Mouse (Mus musculus): ENCODE results near the gene Farsb.

The Farsb gene

GRCm38 (mm10) chr1:78484361-78484760 is 4.3 kb downstream of the Farsb start:
- DNase-seq (ENCODE audit: low spot score in 2 of 2), result no peak

- no peak for DNase-seq (ENCODE audit: low spot score in 2 of 2)
These were observed 5.3 kb downstream of the Farsb start for GRCm38 (mm10) chr1:78483430-78483829.

GRCm38 (mm10) chr1:78472441-78472840 is 16.3 kb downstream of the Farsb start:
- DNase-seq (ENCODE audit: low spot score in 2 of 2), result no peak

- no peak for DNase-seq (ENCODE audit: low spot score in 2 of 2)
These were observed 34.0 kb downstream of the Farsb start for GRCm38 (mm10) chr1:78454659-78455058.

- no peak for DNase-seq (ENCODE audit: low spot score in 2 of 2)
These were observed 34.8 kb downstream of the Farsb start for GRCm38 (mm10) chr1:78453886-78454285.

GRCm38 (mm10) chr1:78452544-78452943 is 36.2 kb downstream of the Farsb start:
- DNase-seq (ENCODE audit: low spot score in 2 of 2), result no peak

- no peak for DNase-seq (ENCODE audit: low spot score in 2 of 2)
These were observed 37.4 kb downstream of the Farsb start for GRCm38 (mm10) chr1:78451070-78451854.

GRCm38 (mm10) chr1:78448091-78448490 is 40.6 kb downstream of the Farsb start:
- no peak for DNase-seq (ENCODE audit: low spot score in 2 of 2)

GRCm38 (mm10) chr1:78446742-78447141 is 42.0 kb downstream of the Farsb start:
- no peak for DNase-seq (ENCODE audit: low spot score in 2 of 2)

GRCm38 (mm10) chr1:78446232-78446631 is 42.5 kb downstream of the Farsb start:
- DNase-seq (ENCODE audit: low spot score in 2 of 2), result no peak

GRCm38 (mm10) chr1:78443056-78443455 is 45.6 kb downstream of the Farsb start:
- no peak for DNase-seq (ENCODE audit: low spot score in 2 of 2)

- no peak for DNase-seq (ENCODE audit: low spot score in 2 of 2)
These were observed 48.0 kb downstream of the Farsb start for GRCm38 (mm10) chr1:78440716-78441115.

GRCm38 (mm10) chr1:78437150-78437549 is 51.5 kb downstream of the Farsb start:
- no peak for DNase-seq (ENCODE audit: low spot score in 2 of 2)

- DNase-seq (ENCODE audit: low spot score in 2 of 2), result no peak
These were observed 52.3 kb downstream of the Farsb start for GRCm38 (mm10) chr1:78436445-78436844.

- no peak for DNase-seq (ENCODE audit: low spot score in 2 of 2)
These were observed 52.7 kb downstream of the Farsb start for GRCm38 (mm10) chr1:78435967-78436366.

- no peak for DNase-seq (ENCODE audit: low spot score in 2 of 2)
These were observed 55.2 kb downstream of the Farsb start for GRCm38 (mm10) chr1:78433472-78433871.

- no peak for DNase-seq (ENCODE audit: low spot score in 2 of 2)
These were observed 59.8 kb downstream of the Farsb start for GRCm38 (mm10) chr1:78428851-78429250.

- no peak for DNase-seq (ENCODE audit: low spot score in 2 of 2)
These were observed 61.9 kb downstream of the Farsb start for GRCm38 (mm10) chr1:78426841-78427240.

- DNase-seq (ENCODE audit: low spot score in 2 of 2), result no peak
These were observed 62.6 kb downstream of the Farsb start for GRCm38 (mm10) chr1:78425793-78426700.

- DNase-seq (ENCODE audit: low spot score in 2 of 2), result no peak
These were observed 63.4 kb downstream of the Farsb start for GRCm38 (mm10) chr1:78425309-78425708.

GRCm38 (mm10) chr1:78424848-78425247 is 63.8 kb downstream of the Farsb start:
- no peak for DNase-seq (ENCODE audit: low spot score in 2 of 2)

GRCm38 (mm10) chr1:78422576-78422975 is 66.1 kb downstream of the Farsb start:
- DNase-seq (ENCODE audit: low spot score in 2 of 2), result no peak

GRCm38 (mm10) chr1:78421749-78422148 is 66.9 kb downstream of the Farsb start:
- DNase-seq (ENCODE audit: low spot score in 2 of 2), result no peak

Measured in spleen, postnatal 14 days (tissue).